Mouse (Mus musculus) MEL (cell line): ENCODE measurements around the gene Snrpd3. TPM values are rescaled to one million over a fixed set of nuclear protein-coding genes. Genes with fewer than 3 reads are reported as not detected.

ENCODE experiments used
- DNase-seq: peaks from one replicate; pipeline ENCODE4 v3.0.0; 2011; ENCODE audit warnings: low read depth, low spot score
- H3K27ac ChIP-seq: 2 replicates; pipeline ENCODE4 v1.5.1; 2012; ENCODE audit warnings: low read depth, mild to moderate bottlenecking, control low read depth, low read length, moderate library complexity; ENCODE audit not compliant: control insufficient read depth
- H3K27me3 ChIP-seq, 2 experiments: fragments of 150-350 bp in 1 of 2; sonication (generic) in 1 of 2; 2 replicates each; pipeline ENCODE4 v1.6.1; 2012; ENCODE audit warnings: low read length in 2 of 2, mild to moderate bottlenecking in 2 of 2, improper control_type of control experiment in 1 of 2, moderate library complexity in 1 of 2; ENCODE audit not compliant: insufficient read depth in 2 of 2, control insufficient read depth in 1 of 2
- H3K36me3 ChIP-seq, 2 experiments: 2 replicates each; pipeline ENCODE4 v1.6.1; 2012 to 2014; ENCODE audit warnings: low read length in 2 of 2, improper control_type of control experiment in 1 of 2, inconsistent platforms in 1 of 2, mild to moderate bottlenecking in 1 of 2; ENCODE audit not compliant: insufficient read depth in 2 of 2, control insufficient read depth in 1 of 2
- H3K4me1 ChIP-seq, 2 experiments: fragments of 150-350 bp in 1 of 2; sonication (generic) in 1 of 2; 2 replicates each; pipeline ENCODE4 v1.6.1; 2012; ENCODE audit warnings: low read length in 2 of 2, improper control_type of control experiment in 1 of 2, mild to moderate bottlenecking in 1 of 2; ENCODE audit not compliant: insufficient read depth in 2 of 2, control insufficient read depth in 1 of 2
- H3K4me3 ChIP-seq, 2 experiments: fragments of 150-350 bp in 1 of 2; sonication (generic) in 1 of 2; 2 replicates each; pipeline ENCODE4 v1.5.1; 2012; ENCODE audit warnings: low read depth in 2 of 2, low read length in 2 of 2, mild to moderate bottlenecking in 2 of 2, moderate library complexity in 2 of 2, control low read depth in 1 of 2, improper control_type of control experiment in 1 of 2; ENCODE audit not compliant: control insufficient read depth in 1 of 2, insufficient read depth in 1 of 2
- H3K79me2 ChIP-seq: 2 replicates; pipeline ENCODE4 v1.6.1; 2012; ENCODE audit warnings: mild to moderate bottlenecking, low read length, moderate library complexity; ENCODE audit not compliant: control insufficient read depth, poor library complexity, insufficient read depth
- H3K9ac ChIP-seq: 2 replicates; pipeline ENCODE4 v1.6.1; 2012; ENCODE audit warnings: low read depth, mild to moderate bottlenecking, control low read depth, low read length, moderate library complexity; ENCODE audit not compliant: control insufficient read depth, poor library complexity, severe bottlenecking
- H3K9me3 ChIP-seq: fragments of 150-350 bp; sonication (generic); replicated peaks from 2 replicates; pipeline ENCODE4 v1.6.1; 2012; ENCODE audit warnings: mild to moderate bottlenecking, low read length, improper control_type of control experiment, moderate library complexity; ENCODE audit not compliant: insufficient read depth
- CHD1 ChIP-seq: IDR thresholded peaks from 2 replicates; pipeline ENCODE4 v1.6.1; 2012; ENCODE audit warnings: low read depth, mild to moderate bottlenecking, inconsistent platforms, low read length, improper control_type of control experiment
- CTCF ChIP-seq, 3 experiments: IDR thresholded peaks in 2 of 3; conservative IDR thresholded peaks in 1 of 3; 2 replicates each; pipeline ENCODE4 v1.5.1; 2011 to 2012; ENCODE audit warnings: low read length in 3 of 3, low read depth in 2 of 3, mild to moderate bottlenecking in 2 of 3, improper control_type of control experiment in 1 of 3, inconsistent platforms in 1 of 3, mixed read lengths in 1 of 3, moderate library complexity in 1 of 3; ENCODE audit not compliant: control insufficient read depth in 1 of 3, insufficient read depth in 1 of 3, poor library complexity in 1 of 3, severe bottlenecking in 1 of 3
- ELF1 ChIP-seq: IDR thresholded peaks from 2 replicates; pipeline ENCODE4 v1.6.1; 2014; ENCODE audit warnings: low read depth, mild to moderate bottlenecking, inconsistent platforms, low read length, improper control_type of control experiment, moderate library complexity
- GABPA ChIP-seq: IDR thresholded peaks from 2 replicates; pipeline ENCODE4 v1.6.1; 2012; ENCODE audit warnings: low read depth, mild to moderate bottlenecking, inconsistent platforms, low read length, improper control_type of control experiment, moderate library complexity
- JUND ChIP-seq: IDR thresholded peaks from 2 replicates; pipeline ENCODE4 v1.6.1; 2011; ENCODE audit warnings: low read depth, mild to moderate bottlenecking, improper control_type of control experiment, low read length
- MAX ChIP-seq: IDR thresholded peaks from 2 replicates; pipeline ENCODE4 v1.6.1; 2011; ENCODE audit warnings: low read length, improper control_type of control experiment
- MAZ ChIP-seq: IDR thresholded peaks from 2 replicates; pipeline ENCODE4 v1.6.1; 2012; ENCODE audit warnings: low read depth, mild to moderate bottlenecking, inconsistent platforms, low read length, improper control_type of control experiment
- MEF2A ChIP-seq: IDR thresholded peaks from 2 replicates; pipeline ENCODE4 v1.6.1; 2014; ENCODE audit warnings: low read depth, mild to moderate bottlenecking, inconsistent platforms, low read length, improper control_type of control experiment; ENCODE audit not compliant: poor library complexity, insufficient replicate concordance, severe bottlenecking; ENCODE audit errors: extremely low read depth
- MXI1 ChIP-seq: IDR thresholded peaks from 2 replicates; pipeline ENCODE4 v1.6.1; 2011; ENCODE audit warnings: mild to moderate bottlenecking, low read depth, low read length, improper control_type of control experiment
- MYC ChIP-seq: IDR thresholded peaks from 2 replicates; pipeline ENCODE4 v1.6.1; 2011; ENCODE audit warnings: low read depth, mild to moderate bottlenecking, low read length, improper control_type of control experiment, moderate library complexity
- NELFE ChIP-seq: IDR thresholded peaks from 2 replicates; pipeline ENCODE4 v1.6.1; 2011; ENCODE audit warnings: low read depth, low read length, improper control_type of control experiment
- NRF1 ChIP-seq: IDR thresholded peaks from 2 replicates; pipeline ENCODE4 v1.6.1; 2014; ENCODE audit warnings: low read depth, mild to moderate bottlenecking, inconsistent platforms, low read length, improper control_type of control experiment, moderate library complexity; ENCODE audit not compliant: poor library complexity, insufficient read depth, severe bottlenecking
- POLR2AphosphoS5 ChIP-seq: IDR thresholded peaks from 2 replicates; pipeline ENCODE4 v1.6.1; 2012; ENCODE audit warnings: low read depth, borderline replicate concordance, mild to moderate bottlenecking, inconsistent platforms, low read length, moderate library complexity, mixed read lengths
- SMC3 ChIP-seq: IDR thresholded peaks from 2 replicates; pipeline ENCODE4 v1.6.1; 2011; ENCODE audit warnings: low read depth, low read length, improper control_type of control experiment
- TAL1 ChIP-seq: IDR thresholded peaks from 2 replicates; pipeline ENCODE4 v1.6.1; 2012; ENCODE audit warnings: mild to moderate bottlenecking, inconsistent platforms, low read length, moderate library complexity, mixed read lengths
- TBP ChIP-seq: IDR thresholded peaks from 2 replicates; pipeline ENCODE4 v1.8.0; 2011; ENCODE audit warnings: low read depth, low read length, improper control_type of control experiment
- USF1 ChIP-seq: IDR thresholded peaks from 2 replicates; pipeline ENCODE4 v1.6.1; 2014; ENCODE audit warnings: low read depth, mild to moderate bottlenecking, inconsistent platforms, low read length, improper control_type of control experiment, moderate library complexity
- USF2 ChIP-seq, 2 experiments: IDR thresholded peaks; 2 replicates each; pipeline ENCODE4 v1.6.1; 2011 to 2012; ENCODE audit warnings: improper control_type of control experiment in 2 of 2, low read length in 2 of 2, borderline replicate concordance in 1 of 2, inconsistent platforms in 1 of 2, low read depth in 1 of 2, mild to moderate bottlenecking in 1 of 2; ENCODE audit not compliant: insufficient read depth in 1 of 2
- ZMIZ1 ChIP-seq: IDR thresholded peaks from 2 replicates; pipeline ENCODE4 v1.6.1; 2012; ENCODE audit warnings: low read depth, mild to moderate bottlenecking, inconsistent platforms, low read length, improper control_type of control experiment, moderate library complexity
- ZNF384 ChIP-seq: IDR thresholded peaks from 2 replicates; pipeline ENCODE4 v1.6.1; 2012; ENCODE audit warnings: low read depth, mild to moderate bottlenecking, inconsistent platforms, low read length, improper control_type of control experiment
- polyA plus RNA-seq, 2 experiments: library from polyadenylated mRNA; stranded (reverse) in 1 of 2; unstranded in 1 of 2; fragments of >175 nt in 1 of 2; fragments of >200 nt in 1 of 2; gene quantifications; 2 replicates each; pipeline versions ENCODE4 v1.2.1 to v1.2.4; 2012; ENCODE audit warnings: low replicate concordance in 2 of 2, low read depth in 1 of 2; ENCODE audit not compliant: insufficient read length in 2 of 2, insufficient read depth in 1 of 2, missing spikeins in 1 of 2
- total RNA-seq: library from RNA; depleted of rRNA; stranded (reverse); fragments of 300-350 nt; gene quantifications from 2 replicates; pipeline ENCODE4 v1.2.3, GENCODE M21; 2012

Snrpd3 gene
- total and polyA plus RNA-seq, 3 experiments, result 155 to 643 TPM; not detected in 1

DNA sequence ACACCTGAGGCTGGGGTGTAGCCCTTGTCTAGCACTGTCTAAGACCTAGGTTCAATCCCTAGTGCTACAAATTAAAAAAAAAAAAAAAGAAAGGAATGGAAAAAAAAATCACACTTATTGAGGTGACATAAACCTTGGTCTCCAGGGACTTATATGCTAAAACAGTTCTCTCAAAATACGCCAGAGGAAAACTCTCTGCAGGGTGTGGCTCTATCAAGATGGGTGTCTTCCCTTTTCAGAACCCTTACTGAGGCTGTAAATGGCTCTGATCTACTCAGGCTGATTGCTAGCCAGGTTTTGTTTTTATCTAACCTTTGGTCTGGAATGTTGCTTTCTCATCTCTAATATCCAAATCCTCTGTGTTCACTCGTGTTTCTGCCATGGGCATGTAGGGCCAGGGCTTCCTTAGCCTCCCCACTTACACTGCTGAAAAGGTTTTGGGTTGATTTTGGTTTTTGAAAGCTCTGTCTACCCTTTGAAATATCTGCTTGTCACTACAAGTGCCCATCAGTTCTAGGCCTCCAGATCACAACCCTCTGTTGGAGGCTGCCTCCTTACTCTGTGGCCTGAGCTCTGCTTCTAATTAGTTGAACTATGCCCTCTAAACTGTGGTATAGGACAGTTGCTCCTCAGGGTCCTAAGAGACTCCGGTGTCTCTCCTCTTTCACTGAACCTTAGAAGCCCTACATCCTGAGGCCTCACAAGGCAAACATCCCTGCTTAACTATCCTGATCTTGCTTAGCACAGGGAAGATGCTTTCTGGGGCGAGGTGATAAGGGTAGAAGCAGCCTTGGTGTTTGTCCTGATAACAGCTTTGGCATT lies 1.9 kb upstream of the Snrpd3 start (continued):
- no peak for TF ChIP-seq SMC3
- TF ChIP-seq POLR2AphosphoS5, result no peak
- TF ChIP-seq MYC, result no peak
- TF ChIP-seq, all 39 proteins: peak for 9

DNA sequence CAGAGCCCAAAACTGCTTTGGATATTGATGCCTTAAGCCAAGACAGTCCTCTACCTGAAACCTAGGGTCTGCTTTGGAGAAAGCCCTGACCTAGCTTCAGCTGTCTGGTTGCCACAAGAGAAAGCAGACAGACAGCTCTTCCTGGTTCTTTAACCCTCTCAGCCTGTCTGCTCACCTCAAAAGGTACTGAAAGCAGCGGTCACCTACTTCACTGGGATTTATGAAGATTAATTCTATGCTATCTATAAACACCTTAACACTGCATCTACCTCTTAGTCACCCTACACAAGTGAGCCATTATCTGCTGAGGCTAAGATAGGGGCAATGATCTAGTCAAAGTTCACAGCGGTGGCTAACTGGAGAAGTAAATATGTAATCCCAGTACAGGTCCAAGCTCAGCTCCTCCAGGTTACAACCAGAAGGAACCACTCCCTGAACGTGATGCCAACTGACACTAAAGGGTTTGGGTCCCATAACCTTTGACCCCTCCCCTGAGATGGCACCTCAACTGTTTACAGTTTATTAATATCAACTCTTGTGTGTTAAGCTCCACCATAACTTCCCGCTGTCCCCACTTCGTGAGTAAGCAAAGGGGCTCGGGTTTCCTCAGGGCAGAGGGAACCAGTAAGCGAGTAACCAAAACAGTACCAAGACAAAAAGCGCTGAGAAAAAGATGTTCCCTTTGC lies 1.2 kb upstream of the Snrpd3 start:
- TF ChIP-seq JUND, result 0 out of 2 replicates have a peak, but pooled peaks have one; percentile 10
- TF ChIP-seq CHD1, result peak; percentile 76; the same call in 1 of the 2 replicates
- no peak for TF ChIP-seq CTCF (IDR thresholded peaks at IDR 0.05 in 2 of 3, conservative IDR thresholded peaks at IDR 0.05 in 1 of 3; ENCODE audit: control insufficient read depth in 1 of 3, insufficient read depth in 1 of 3, low read depth in 2 of 3, low read length in 3 of 3, poor library complexity in 1 of 3, severe bottlenecking in 1 of 3)
- Histone ChIP-seq H3K79me2 (peaks cover 40% of the 10 kb centered on the region), H3K9ac (peak overlapping the region; percentile 93), H3K4me1 (peaks cover 15 to 34% of the 10 kb centered on the region in 2 experiments), H3K9me3 (no peaks in the 10 kb centered on the region), H3K36me3 (peaks cover 5 to 43% of the 10 kb centered on the region in 2 experiments; a peak in 3 of 4 replicates), H3K27me3 (no peaks in the 10 kb centered on the region), H3K4me3 (peak overlapping the region; percentile 70 to 97), H3K27ac (peak overlapping the region; percentile 96)
- DNase-seq, result peak; percentile 58

DNA sequence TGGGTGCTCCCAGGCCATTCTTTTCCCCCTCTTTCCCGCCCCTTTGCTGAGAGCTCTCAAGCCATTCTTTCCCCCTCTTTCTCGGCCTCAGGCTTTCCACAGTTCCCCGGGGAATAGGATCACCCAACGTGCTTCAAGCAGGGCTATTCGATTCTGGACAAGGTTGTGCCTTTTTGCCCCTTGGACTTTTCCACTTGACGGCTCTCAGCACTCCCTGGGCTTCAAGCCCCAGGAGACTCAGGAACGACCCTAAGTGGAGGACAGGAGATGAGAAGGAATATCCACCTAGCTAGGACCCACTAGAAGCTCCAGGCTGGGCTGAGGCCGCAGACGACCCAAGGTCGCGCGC lies 653 bp upstream of the Snrpd3 start:
- DNase-seq, result no peak
- TF ChIP-seq TBP, result no peak
- 0 out of 2 replicates have a peak, but pooled peaks have one; percentile 16 for TF ChIP-seq MEF2A
- H3K4me3 ChIP-seq, result peak overlapping the region; percentile 70 to 97
- H3K79me2 ChIP-seq, result peaks cover 45% of the 10 kb centered on the region
- peaks cover 8 to 46% of the 10 kb centered on the region in 2 experiments; a peak in 3 of 4 replicates for H3K36me3 ChIP-seq
- no peaks in the 10 kb centered on the region for H3K9me3 ChIP-seq
- H3K9ac ChIP-seq, result peak overlapping the region; percentile 93
- peak overlapping the region; percentile 96 for H3K27ac ChIP-seq
- no peaks in the 10 kb centered on the region for H3K27me3 ChIP-seq
- H3K4me1 ChIP-seq, result peaks cover 15 to 34% of the 10 kb centered on the region in 2 experiments

DNA sequence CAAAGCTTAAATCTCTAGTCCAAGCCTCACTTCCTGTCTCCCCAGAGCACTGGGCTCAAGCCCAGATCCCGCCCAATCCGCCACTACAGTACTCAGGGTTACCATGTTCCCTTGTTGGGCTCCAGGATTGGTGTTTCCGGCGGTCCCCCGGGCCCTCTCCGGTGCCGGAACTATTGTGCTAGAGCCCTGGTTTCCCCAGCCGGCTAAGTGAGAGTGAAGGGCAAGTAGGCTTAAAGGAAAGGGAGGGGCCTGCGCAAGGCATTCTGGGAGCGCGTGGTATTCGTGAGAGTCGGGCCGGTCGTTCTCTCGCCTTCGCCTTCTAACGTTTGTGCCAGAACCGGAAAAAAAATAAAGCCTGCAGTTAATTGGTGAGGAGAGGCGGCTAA lies 400 bp downstream of the Snrpd3 start, which contains the start of gene Gucd1:
Gene Gucd1, minus strand, starts transcription at position 215 of the 386 bp plus-strand sequence.
- Histone ChIP-seq H3K79me2 (peaks cover 53% of the 10 kb centered on the region), H3K27ac (peak within 1 kb of the TSS; percentile 96), H3K36me3 (peaks cover 14 to 46% of the 10 kb centered on the region in 2 experiments), H3K4me3 (peak within 1 kb of the TSS; percentile 79 to 97), H3K9ac (peak within 1 kb of the TSS; percentile 93), H3K27me3 (no peaks in the 10 kb centered on the region), H3K4me1 (peaks cover 15 to 34% of the 10 kb centered on the region in 2 experiments), H3K9me3 (no peaks in the 10 kb centered on the region)
- peak; percentile 98 for DNase-seq
- TF ChIP-seq GABPA (no peak), TAL1 (no peak), MXI1 (peak; percentile 93), ELF1 (peak; percentile 79; the same call in 1 of the 2 replicates), ZNF384 (no peak), MAX (peak; percentile 93), NELFE (peak; percentile 88), ZMIZ1 (peak; percentile 89), USF1 (peak; percentile 55), MYC (peak; percentile 95), MAZ (peak; percentile 95), NRF1 (peak; percentile 62), USF2 (IDR thresholded peaks at IDR 0.05; ENCODE audit: borderline replicate concordance in 1 of 2, insufficient read depth in 1 of 2, low read depth in 1 of 2, low read length in 2 of 2) (no peak)
